Mouse (Mus musculus): ENCODE results near the gene Peg12.

- no peak for TF ChIP-seq CTCF (IDR thresholded peaks at IDR 0.05; ENCODE audit: insufficient read depth, low read depth, low read length)
- TF ChIP-seq POLR2A (IDR thresholded peaks at IDR 0.05; ENCODE audit: insufficient read depth, low read depth, low read length), result no peak
These were observed 31.1 kb downstream of the Peg12 start for GRCm38 (mm10) chr7:62433243-62433642.
